Mouse (Mus musculus) neutrophil, adult 5-6 weeks (primary cell): Measurements from ENCODE around the gene Drd1. TPM values are rescaled to one million over a fixed set of nuclear protein-coding genes. Genes with fewer than 3 reads are reported as not detected.

Source experiments
- ATAC-seq: fragments of 151-379, 151-347 bp; 2 replicates; pipeline ENCODE4 v1.8.0; 2017; ENCODE audit warnings: mild to moderate bottlenecking, moderate TSS enrichment; ENCODE audit not compliant: insufficient number of reproducible peaks, poor library complexity, low FRiP score, severe bottlenecking; ENCODE audit errors: extremely low read depth
- total RNA-seq: library from RNA; stranded (forward); fragments of 200-1000 nt; gene quantifications from 2 replicates; pipeline ENCODE4 v1.2.3, GENCODE M21; 2017

Drd1 gene
- total RNA-seq, 1 experiment from 2014 or later, result not detected

DNA sequence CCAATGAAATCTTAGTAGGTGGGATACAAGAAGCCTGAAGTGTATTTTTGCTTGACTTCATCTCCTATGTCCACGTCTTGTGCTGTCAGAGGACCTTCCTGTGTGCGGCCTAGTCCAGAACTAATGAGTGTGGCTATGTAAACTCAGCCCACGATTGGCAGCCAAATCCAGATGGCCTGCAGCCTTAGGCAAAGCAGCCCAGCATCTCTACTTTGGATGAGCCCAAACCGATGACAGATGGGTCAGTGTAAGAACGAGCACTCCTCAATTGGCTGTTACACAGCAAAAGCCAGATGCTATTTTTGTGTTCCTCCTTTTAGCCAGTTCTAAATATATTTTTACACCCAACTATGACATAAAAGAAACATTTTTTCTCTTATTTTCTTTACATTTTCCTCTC lies 32.2 kb downstream of the Drd1 start:
- no peak for ATAC-seq

DNA sequence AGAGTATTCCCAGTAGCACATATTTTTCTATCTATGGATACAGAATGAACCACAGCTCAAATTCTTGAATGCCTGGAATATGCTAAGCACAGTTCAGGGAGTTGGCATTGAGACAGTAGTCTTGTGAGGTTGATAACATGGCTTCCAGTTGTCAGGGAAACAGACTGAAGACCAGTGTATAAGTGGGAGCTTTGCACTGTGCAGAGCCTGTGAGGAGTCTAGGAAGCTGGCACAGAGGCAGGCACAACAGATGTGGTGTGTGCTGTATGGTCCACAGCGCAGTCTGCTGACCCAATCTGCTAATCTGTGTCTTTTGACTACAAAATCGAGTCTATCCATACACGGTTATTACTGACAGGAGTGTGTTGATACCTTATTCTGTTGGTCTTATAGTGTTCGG lies 46.8 kb downstream of the Drd1 start:
- ATAC-seq, result no peak

Other genes with a start within 250 kb of the Drd1 start
- 13.3 and 18.3 TPM in 2 replicates for gene Sfxn1, start 16.2 kb upstream of the Drd1 start, total RNA-seq
- 31.4 and 32.7 TPM in 2 replicates for gene Hrh2, start 136.4 kb upstream of the Drd1 start, total RNA-seq